Comparison of ENCODE assay signal across 8 mouse cellular contexts in the genomic region with DNA sequence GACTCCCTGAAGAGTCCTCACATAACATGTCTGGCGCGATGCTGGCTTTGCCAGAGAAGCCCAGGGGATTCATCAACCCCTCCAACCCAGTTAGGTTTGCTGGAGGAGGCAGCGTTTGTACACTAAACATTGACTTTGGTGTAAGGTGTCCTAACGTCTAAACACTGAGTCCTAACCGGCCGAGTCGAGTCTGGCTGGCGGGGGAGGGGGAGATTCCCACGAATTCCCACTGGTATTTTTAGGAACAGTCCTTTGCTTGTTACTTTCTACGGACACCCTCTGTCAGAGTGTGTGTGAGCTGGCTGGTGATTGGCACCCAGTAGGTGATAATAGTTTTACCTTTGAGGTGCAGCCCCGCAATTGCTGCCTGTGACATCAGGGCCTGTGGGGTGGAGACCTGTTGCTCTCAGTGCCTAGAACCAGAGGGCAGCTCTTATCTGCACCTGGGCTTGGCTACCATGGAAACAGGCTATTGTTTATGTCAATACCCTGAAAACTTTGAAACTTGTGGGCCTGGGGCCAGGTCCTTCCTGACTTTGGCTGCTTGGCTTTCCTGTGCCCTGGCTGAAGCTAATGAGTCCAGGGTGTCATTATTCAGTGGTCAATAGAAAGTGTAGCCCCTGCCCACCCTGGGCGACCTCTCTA. TPM values are rescaled to one million over a fixed set of nuclear protein-coding genes. Genes with fewer than 3 reads are reported as not detected.
DNase-seq lines count a peak whose midpoint lies in the region; ATAC-seq and TF ChIP-seq lines count a peak whose summit lies in the region.

No protein-coding gene starts in this region.

- 5% methylated on average over 12 of the region's 12 CpGs for WGBS in heart, embryonic 11.5 days (ENCODE audit: insufficient replicate concordance)

- H3K4me3 ChIP-seq in ES-E14 (ENCODE audit: insufficient read depth in 1 of 2, low read depth in 1 of 2, low read length in 2 of 2, poor library complexity in 1 of 2, severe bottlenecking in 1 of 2), result no peak overlapping the region
- no peak overlapping the region for H3K4me3 ChIP-seq in heart, embryonic 11.5 days (ENCODE audit: low read depth, low read length)

- no peaks in the 10 kb centered on the region for H3K27me3 ChIP-seq in heart, embryonic 11.5 days (ENCODE audit: control insufficient read depth, insufficient read depth, low read length)

- H3K9ac ChIP-seq in ES-E14 (ENCODE audit: insufficient read depth, low read depth, low read length, poor library complexity, severe bottlenecking), result peak overlapping the region; percentile 70; the same call in 1 of the 2 replicates
- H3K9ac ChIP-seq in heart, embryonic 11.5 days (ENCODE audit: low read depth, low read length), result peak overlapping the region; percentile 62; the same call in 1 of the 2 replicates

- peak; percentile 46 for DNase-seq in A20 (ENCODE audit: low read depth, low spot score)
- no peak for DNase-seq in ES-E14 (ENCODE audit: low read depth, low spot score)
- DNase-seq in kidney, postnatal 25 days, result peak; percentile 54 to 76
- peak; percentile 61 to 67 for DNase-seq in lung, postnatal 4 days
- no peak for DNase-seq in layer of hippocampus, adult 18-20 months (ENCODE audit: low spot score in 2 of 2)
- DNase-seq in layer of hippocampus, postnatal 10 days (ENCODE audit: low spot score in 2 of 2), result no peak

- H3K9me3 ChIP-seq in ES-E14 (ENCODE audit: control insufficient read depth, insufficient read depth, low read depth, low read length), result no peaks in the 10 kb centered on the region
- H3K9me3 ChIP-seq in heart, embryonic 11.5 days (replicated peaks; ENCODE audit: control insufficient read depth, low read length), result no peaks in the 10 kb centered on the region

- peak overlapping the region; percentile 98 for H3K27ac ChIP-seq in ES-E14 (ENCODE audit: insufficient read depth, low read depth, low read length, poor library complexity, severe bottlenecking)
- H3K27ac ChIP-seq in heart, embryonic 11.5 days (ENCODE audit: low read depth, low read length), result peak overlapping the region; percentile 82

- peak overlapping the region; percentile 43 for H3K4me2 ChIP-seq in heart, embryonic 11.5 days

- in situ Hi-C loops in ES-E14 (cut with MboI; ENCODE audit: low sequenced_read_pairs in 2 of 2, unreplicated experiment in 2 of 2), result loop anchor here in 1 of 2 experiments (25.0 kb wide), 1 partner anchor 385 kb away; no protein-coding TSS in a partner anchor

- ATAC-seq in heart, embryonic 11.5 days (replicated peaks; ENCODE audit: insufficient number of reproducible peaks, low FRiP score, low TSS enrichment), result peak; percentile 53
- ATAC-seq in inflammation-experienced regulatory T-cells, adult 6 months, result no peak

- peaks cover 8 to 40% of the 10 kb centered on the region in 2 experiments for H3K4me1 ChIP-seq in ES-E14 (ENCODE audit: control insufficient read depth in 2 of 2, insufficient read depth in 2 of 2, low read length in 2 of 2, poor library complexity in 1 of 2)
- peaks cover 23% of the 10 kb centered on the region for H3K4me1 ChIP-seq in heart, embryonic 11.5 days (ENCODE audit: control insufficient read depth, insufficient read depth, low read length)

- H3K36me3 ChIP-seq in ES-E14 (ENCODE audit: control insufficient read depth, insufficient read depth, low read length, poor library complexity, severe bottlenecking), result peaks cover 20% of the 10 kb centered on the region
- H3K36me3 ChIP-seq in heart, embryonic 11.5 days (ENCODE audit: control insufficient read depth, insufficient read depth, low read length), result 0 out of 2 replicates have a peak, but pooled peaks cover 8% of the 10 kb centered on the region

TF ChIP-seq in ES-E14, 5 proteins besides CTCF, POLR2A, EP300 and RAD21:
- TF ChIP-seq CHD2 (IDR thresholded peaks at IDR 0.05; ENCODE audit: low read depth, low read length) (no peak), ZC3H11A (IDR thresholded peaks at IDR 0.05; ENCODE audit: borderline replicate concordance, low read depth, low read length) (no peak), MAFK (IDR thresholded peaks at IDR 0.05; ENCODE audit: insufficient read depth, low read depth, low read length) (no peak), HCFC1 (IDR thresholded peaks at IDR 0.05; ENCODE audit: borderline replicate concordance, insufficient read depth, low read length) (no peak), ZNF384 (IDR thresholded peaks at IDR 0.05; ENCODE audit: low read depth, low read length) (no peak)

RNA-seq across cellular contexts. Expression of a gene that starts 4.4 kb away (rescaled TPM):
- total RNA-seq in ES-E14 (2012; rRNA removed), result 1.0 and 4.0 TPM in 2 replicates
- polyA plus RNA-seq in heart, embryonic 11.5 days (2014; fragmentation: Nextera tagmentation; extraction: Ambion mirVana), result 0.33 TPM in 1 of 2 replicates, not detected in the other
- total RNA-seq in layer of hippocampus, adult 18-20 months (2021), result not detected
- not detected for polyA plus RNA-seq in inflammation-experienced regulatory T-cells, adult 6 months (2017; shearing (Covaris generic))
- under 1 TPM; 0.54 to 0.96 TPM for total RNA-seq in layer of hippocampus, postnatal 10 days (2021)

RNA-seq across cellular contexts. Expression of a gene that starts 41.6 kb away (rescaled TPM):
- total RNA-seq in ES-E14 (2012; rRNA removed), result 0.09 TPM in 1 of 2 replicates, not detected in the other
- 0.06 TPM in 1 of 2 replicates, not detected in the other for polyA plus RNA-seq in heart, embryonic 11.5 days (2014; fragmentation: Nextera tagmentation; extraction: Ambion mirVana)
- under 1 TPM; 0.07 to 0.10 TPM for total RNA-seq in layer of hippocampus, adult 18-20 months (2021)
- 10 to 100 TPM in 1 of 3 experiments, 1 to 10 TPM in 2; 3.2 to 23.9 (median 7.7) TPM for polyA plus RNA-seq in inflammation-experienced regulatory T-cells, adult 6 months (2017; shearing (Covaris generic))
- total RNA-seq in layer of hippocampus, postnatal 10 days (2021), result under 1 TPM in 1 of 2 experiments, not detected in 1; 0.07 TPM

RNA-seq across cellular contexts. Expression of a gene that starts 50.0 kb away (rescaled TPM):
- 11.7 and 15.4 TPM in 2 replicates for total RNA-seq in ES-E14 (2012; rRNA removed)
- 9.4 and 10.2 TPM in 2 replicates for polyA plus RNA-seq in heart, embryonic 11.5 days (2014; fragmentation: Nextera tagmentation; extraction: Ambion mirVana)
- total RNA-seq in layer of hippocampus, adult 18-20 months (2021), result 10 to 100 TPM; 79.1 to 80.3 TPM
- polyA plus RNA-seq in inflammation-experienced regulatory T-cells, adult 6 months (2017; shearing (Covaris generic)), result 10 to 100 TPM; 22.1 to 32.7 (median 24.1) TPM
- total RNA-seq in layer of hippocampus, postnatal 10 days (2021), result 10 to 100 TPM; 41.7 to 42.6 TPM

Comparison
In these comparisons a context has a peak if more than half of its experiments do, and no peak if none do; other contexts are left out.
1. DNase-seq: peak in A20 (single experiment), kidney, postnatal 25 days (2 of 2) and lung, postnatal 4 days (2 of 2); none in ES-E14 (single experiment), layer of hippocampus, adult 18-20 months (0 of 2) and layer of hippocampus, postnatal 10 days (0 of 2).